Mouse (Mus musculus): ENCODE data around the gene Pik3cd.

DNA sequence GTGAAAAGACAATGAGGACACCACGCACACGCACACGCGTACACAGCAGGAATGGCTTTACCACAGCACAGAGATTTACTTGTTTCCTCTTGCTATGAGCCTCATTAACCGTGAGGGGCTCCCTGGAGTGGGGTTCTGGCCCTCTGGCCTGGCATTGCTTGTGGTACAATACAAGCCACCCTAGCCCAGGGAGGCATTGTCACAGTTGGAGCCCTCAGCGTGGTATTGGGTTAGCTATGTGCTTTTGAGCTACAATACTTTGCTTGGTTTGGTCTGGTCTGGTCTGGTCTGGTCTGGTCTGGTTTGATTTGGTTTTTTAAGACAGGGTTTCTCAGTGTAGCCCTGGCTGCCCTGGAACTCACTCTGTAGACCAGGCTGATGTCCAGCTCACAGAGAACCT, 102.8 kb downstream of the Pik3cd start:
- TF ChIP-seq CTCF (IDR thresholded peaks at IDR 0.05; ENCODE audit: insufficient read depth, low read length) (no peak), POLR2A (IDR thresholded peaks at IDR 0.05; ENCODE audit: borderline replicate concordance, extremely low read depth, low read depth, low read length) (no peak)

Data from lung, adult 2 months (tissue).